Mouse (Mus musculus): Measurements from ENCODE around the gene Olfr223. TPM values are rescaled to one million over a fixed set of nuclear protein-coding genes. Genes with fewer than 3 reads are reported as not detected.

The Olfr223 gene
- polyA plus RNA-seq, 1 experiment: not detected

- Histone ChIP-seq H3K4me1 (ENCODE audit: control insufficient read depth, insufficient read depth, low read length) (no peaks in the 10 kb centered on the region), H3K27me3 (ENCODE audit: control insufficient read depth, insufficient read depth, low read length, poor library complexity, severe bottlenecking) (no peaks in the 10 kb centered on the region), H3K9ac (ENCODE audit: low read depth, poor library complexity, severe bottlenecking) (no peak overlapping the region), H3K9me3 (replicated peaks; ENCODE audit: control insufficient read depth, insufficient read depth, low read length, poor library complexity, severe bottlenecking) (no peaks in the 10 kb centered on the region), H3K27ac (ENCODE audit: insufficient read depth, low read length) (no peak overlapping the region), H3K4me3 (ENCODE audit: low read depth, low read length) (no peak overlapping the region), H3K36me3 (ENCODE audit: control insufficient read depth, insufficient read depth, low read length, poor library complexity, severe bottlenecking) (no peaks in the 10 kb centered on the region)
- no peak for TF ChIP-seq EP300 (IDR thresholded peaks at IDR 0.05; ENCODE audit: insufficient read depth, low read depth, low read length)
- TF ChIP-seq CTCF (IDR thresholded peaks at IDR 0.05; ENCODE audit: low read depth, low read length): peak; percentile 6
Observed at GRCm38 (mm10) chr11:59614120-59614519, 21.0 kb upstream of the Olfr223 start.

GRCm38 (mm10) chr11:59611646-59612045 lies 18.6 kb upstream of the Olfr223 start:
- no peak overlapping the region for H3K9ac ChIP-seq (ENCODE audit: low read depth, poor library complexity, severe bottlenecking)
- TF ChIP-seq CTCF (IDR thresholded peaks at IDR 0.05; ENCODE audit: low read depth, low read length) (no peak), EP300 (IDR thresholded peaks at IDR 0.05; ENCODE audit: insufficient read depth, low read depth, low read length) (no peak), POLR2A (IDR thresholded peaks at IDR 0.05; ENCODE audit: insufficient read depth, low read length) (no peak)
- no peaks in the 10 kb centered on the region for H3K9me3 ChIP-seq (replicated peaks; ENCODE audit: control insufficient read depth, insufficient read depth, low read length, poor library complexity, severe bottlenecking)
- H3K27ac ChIP-seq (ENCODE audit: insufficient read depth, low read length): no peak overlapping the region
- no peaks in the 10 kb centered on the region for H3K36me3 ChIP-seq (ENCODE audit: control insufficient read depth, insufficient read depth, low read length, poor library complexity, severe bottlenecking)
- H3K4me3 ChIP-seq (ENCODE audit: low read depth, low read length): no peak overlapping the region
- H3K4me1 ChIP-seq (ENCODE audit: control insufficient read depth, insufficient read depth, low read length): no peaks in the 10 kb centered on the region
- no peaks in the 10 kb centered on the region for H3K27me3 ChIP-seq (ENCODE audit: control insufficient read depth, insufficient read depth, low read length, poor library complexity, severe bottlenecking)

- Histone ChIP-seq H3K4me1 (ENCODE audit: control insufficient read depth, insufficient read depth, low read length) (no peaks in the 10 kb centered on the region), H3K27ac (ENCODE audit: insufficient read depth, low read length) (no peak overlapping the region)
- TF ChIP-seq POLR2A (IDR thresholded peaks at IDR 0.05; ENCODE audit: insufficient read depth, low read length) (no peak), EP300 (IDR thresholded peaks at IDR 0.05; ENCODE audit: insufficient read depth, low read depth, low read length) (no peak), CTCF (IDR thresholded peaks at IDR 0.05; ENCODE audit: low read depth, low read length) (no peak)
Observed at GRCm38 (mm10) chr11:59602287-59602686, 9.2 kb upstream of the Olfr223 start.

GRCm38 (mm10) chr11:59600872-59601271 lies 7.8 kb upstream of the Olfr223 start:
- no peak for TF ChIP-seq EP300 (IDR thresholded peaks at IDR 0.05; ENCODE audit: insufficient read depth, low read depth, low read length)
- TF ChIP-seq CTCF (IDR thresholded peaks at IDR 0.05; ENCODE audit: low read depth, low read length): no peak
- TF ChIP-seq POLR2A (IDR thresholded peaks at IDR 0.05; ENCODE audit: insufficient read depth, low read length): no peak

More at GRCm38 (mm10) chr11:59602287-59602686, 9.2 kb upstream of the Olfr223 start:
- Histone ChIP-seq H3K9ac (ENCODE audit: low read depth, poor library complexity, severe bottlenecking) (no peak overlapping the region), H3K9me3 (replicated peaks; ENCODE audit: control insufficient read depth, insufficient read depth, low read length, poor library complexity, severe bottlenecking) (no peaks in the 10 kb centered on the region), H3K36me3 (ENCODE audit: control insufficient read depth, insufficient read depth, low read length, poor library complexity, severe bottlenecking) (no peaks in the 10 kb centered on the region), H3K27me3 (ENCODE audit: control insufficient read depth, insufficient read depth, low read length, poor library complexity, severe bottlenecking) (no peaks in the 10 kb centered on the region), H3K4me3 (ENCODE audit: low read depth, low read length) (no peak overlapping the region)

GRCm38 (mm10) chr11:59599211-59599610 lies 6.1 kb upstream of the Olfr223 start:
- Histone ChIP-seq H3K4me3 (ENCODE audit: low read depth, low read length) (no peak overlapping the region), H3K27me3 (ENCODE audit: control insufficient read depth, insufficient read depth, low read length, poor library complexity, severe bottlenecking) (no peaks in the 10 kb centered on the region), H3K9ac (ENCODE audit: low read depth, poor library complexity, severe bottlenecking) (no peak overlapping the region), H3K9me3 (replicated peaks; ENCODE audit: control insufficient read depth, insufficient read depth, low read length, poor library complexity, severe bottlenecking) (no peaks in the 10 kb centered on the region), H3K4me1 (ENCODE audit: control insufficient read depth, insufficient read depth, low read length) (no peaks in the 10 kb centered on the region), H3K27ac (ENCODE audit: insufficient read depth, low read length) (no peak overlapping the region), H3K36me3 (ENCODE audit: control insufficient read depth, insufficient read depth, low read length, poor library complexity, severe bottlenecking) (no peaks in the 10 kb centered on the region)
- TF ChIP-seq CTCF (IDR thresholded peaks at IDR 0.05; ENCODE audit: low read depth, low read length) (no peak), EP300 (IDR thresholded peaks at IDR 0.05; ENCODE audit: insufficient read depth, low read depth, low read length) (no peak), POLR2A (IDR thresholded peaks at IDR 0.05; ENCODE audit: insufficient read depth, low read length) (no peak)

More at GRCm38 (mm10) chr11:59600872-59601271, 7.8 kb upstream of the Olfr223 start:
- Histone ChIP-seq H3K9ac (ENCODE audit: low read depth, poor library complexity, severe bottlenecking) (no peak overlapping the region), H3K27ac (ENCODE audit: insufficient read depth, low read length) (no peak overlapping the region), H3K9me3 (replicated peaks; ENCODE audit: control insufficient read depth, insufficient read depth, low read length, poor library complexity, severe bottlenecking) (no peaks in the 10 kb centered on the region), H3K4me3 (ENCODE audit: low read depth, low read length) (no peak overlapping the region), H3K4me1 (ENCODE audit: control insufficient read depth, insufficient read depth, low read length) (no peaks in the 10 kb centered on the region), H3K36me3 (ENCODE audit: control insufficient read depth, insufficient read depth, low read length, poor library complexity, severe bottlenecking) (no peaks in the 10 kb centered on the region), H3K27me3 (ENCODE audit: control insufficient read depth, insufficient read depth, low read length, poor library complexity, severe bottlenecking) (no peaks in the 10 kb centered on the region)

GRCm38 (mm10) chr11:59596950-59597349 lies 3.9 kb upstream of the Olfr223 start:
- Histone ChIP-seq H3K9me3 (replicated peaks; ENCODE audit: control insufficient read depth, insufficient read depth, low read length, poor library complexity, severe bottlenecking) (no peaks in the 10 kb centered on the region), H3K27me3 (ENCODE audit: control insufficient read depth, insufficient read depth, low read length, poor library complexity, severe bottlenecking) (no peaks in the 10 kb centered on the region), H3K4me1 (ENCODE audit: control insufficient read depth, insufficient read depth, low read length) (no peaks in the 10 kb centered on the region), H3K27ac (ENCODE audit: insufficient read depth, low read length) (no peak overlapping the region), H3K4me3 (ENCODE audit: low read depth, low read length) (no peak overlapping the region), H3K36me3 (ENCODE audit: control insufficient read depth, insufficient read depth, low read length, poor library complexity, severe bottlenecking) (no peaks in the 10 kb centered on the region), H3K9ac (ENCODE audit: low read depth, poor library complexity, severe bottlenecking) (no peak overlapping the region)
- no peak for TF ChIP-seq POLR2A (IDR thresholded peaks at IDR 0.05; ENCODE audit: insufficient read depth, low read length)
- no peak for TF ChIP-seq CTCF (IDR thresholded peaks at IDR 0.05; ENCODE audit: low read depth, low read length)
- no peak for TF ChIP-seq EP300 (IDR thresholded peaks at IDR 0.05; ENCODE audit: insufficient read depth, low read depth, low read length)
